Mouse (Mus musculus): ENCODE measurements around the gene Shank1.

The Shank1 gene

GRCm38 (mm10) chr7:44360792-44361301, 50.8 kb downstream of the Shank1 start:
- in situ Hi-C loops (cut with MboI, MseI), result no loop called here

DNA sequence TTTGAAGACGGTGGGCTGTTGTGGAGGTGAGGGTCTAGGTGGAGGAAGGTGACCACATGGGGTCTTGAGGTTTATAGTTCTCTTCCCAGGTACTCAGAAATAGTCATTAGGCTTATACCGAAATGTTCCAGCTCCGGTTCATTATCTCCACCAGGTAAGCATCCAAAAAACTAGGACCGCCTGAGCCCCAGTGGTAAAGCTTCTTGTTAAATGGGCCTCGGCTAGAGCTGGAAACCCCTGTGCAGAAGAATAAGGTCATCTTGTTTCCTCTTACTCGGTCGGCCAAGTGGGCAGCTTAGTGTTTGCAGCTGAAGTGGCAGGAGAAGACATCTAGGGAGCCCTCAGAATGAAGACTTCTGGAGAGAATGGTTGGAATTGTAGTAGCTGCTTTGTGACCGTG, 62.6 kb downstream of the Shank1 start:
- in situ Hi-C loops (cut with MboI, MseI), result no loop called here

DNA sequence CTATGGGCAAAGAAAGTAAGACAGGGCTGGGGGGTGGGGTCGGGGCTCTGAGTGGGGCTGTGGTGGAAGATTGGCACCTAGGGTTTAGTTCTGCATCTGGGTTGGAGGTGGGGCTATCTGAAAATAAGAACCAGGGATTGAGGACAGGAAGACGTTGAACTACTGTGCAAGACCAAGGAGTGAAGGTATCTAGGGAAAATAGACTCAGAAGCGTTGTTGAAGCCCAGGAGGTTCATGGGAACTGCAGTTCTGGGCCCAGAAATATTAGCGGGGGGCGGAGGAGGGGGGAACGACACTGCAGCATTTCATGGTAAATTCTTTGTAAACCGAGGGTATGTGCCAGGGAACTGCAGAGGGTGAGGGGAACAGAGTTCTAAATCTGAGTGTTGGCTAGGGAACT, 63.4 kb downstream of the Shank1 start:
- in situ Hi-C loops (cut with MboI, MseI), result no loop called here

DNA sequence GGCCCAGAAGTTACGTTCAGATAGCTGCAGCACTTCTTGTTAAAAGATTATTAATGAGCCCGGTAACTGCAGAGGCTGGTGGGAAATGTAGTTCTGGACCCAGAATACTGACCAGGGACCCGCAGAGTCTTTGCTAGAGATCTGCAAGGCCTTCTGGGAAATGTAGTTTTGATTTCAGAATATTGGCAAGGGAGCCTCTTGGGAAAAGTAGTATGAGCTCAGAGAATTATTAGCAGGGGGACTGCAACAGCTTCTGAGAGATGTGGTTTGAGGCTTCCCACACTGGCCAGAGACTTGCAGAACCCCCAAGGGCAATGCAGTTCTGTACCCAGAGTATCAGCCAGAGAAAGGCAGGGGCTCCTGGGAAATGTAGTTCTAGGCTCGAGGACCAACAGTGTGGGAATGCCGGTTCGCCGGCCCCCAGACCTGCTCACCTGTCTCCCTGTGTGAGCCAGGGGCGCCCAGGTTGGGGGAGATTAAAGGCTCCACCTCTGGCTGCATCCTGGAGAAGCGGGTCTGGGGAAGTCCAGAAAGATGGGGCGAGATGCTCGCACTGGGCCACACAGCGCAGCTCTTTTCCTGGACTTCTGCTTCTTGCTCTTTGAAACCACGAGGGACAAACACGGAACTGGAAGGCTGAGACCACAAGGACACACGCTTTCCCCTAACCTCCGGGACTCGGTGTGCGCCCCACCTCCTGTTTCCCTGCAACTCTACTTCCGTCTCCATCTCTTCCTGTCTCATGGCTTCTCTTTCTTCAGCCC, 64.0 kb downstream of the Shank1 start:
- in situ Hi-C loops (cut with MboI, MseI), result no loop called here

- in situ Hi-C loops (cut with MboI, MseI), result no loop called here
These were observed 64.7 kb downstream of the Shank1 start for GRCm38 (mm10) chr7:44374756-44375155.

DNA sequence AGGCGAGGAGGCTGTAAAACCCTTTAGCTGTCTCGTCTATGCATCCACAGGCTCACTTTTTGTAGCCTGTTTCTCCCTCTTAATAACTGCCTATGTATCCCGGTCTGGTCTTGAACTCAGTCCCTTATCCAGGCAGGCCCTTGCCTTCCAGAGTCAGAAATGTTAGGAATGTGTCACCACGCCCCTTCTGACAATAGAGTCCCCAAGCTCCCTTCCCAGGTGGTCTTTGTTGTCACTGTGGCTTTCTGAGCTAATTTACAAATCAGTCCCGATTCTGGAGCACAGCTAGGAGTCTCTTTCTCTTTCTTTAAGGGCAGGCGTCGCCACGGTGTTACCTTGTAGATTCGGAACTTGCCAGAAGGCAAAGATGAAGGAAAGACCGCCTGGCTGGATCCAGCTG, 65.2 kb downstream of the Shank1 start:
- in situ Hi-C loops (cut with MboI, MseI), result no loop called here

DNA sequence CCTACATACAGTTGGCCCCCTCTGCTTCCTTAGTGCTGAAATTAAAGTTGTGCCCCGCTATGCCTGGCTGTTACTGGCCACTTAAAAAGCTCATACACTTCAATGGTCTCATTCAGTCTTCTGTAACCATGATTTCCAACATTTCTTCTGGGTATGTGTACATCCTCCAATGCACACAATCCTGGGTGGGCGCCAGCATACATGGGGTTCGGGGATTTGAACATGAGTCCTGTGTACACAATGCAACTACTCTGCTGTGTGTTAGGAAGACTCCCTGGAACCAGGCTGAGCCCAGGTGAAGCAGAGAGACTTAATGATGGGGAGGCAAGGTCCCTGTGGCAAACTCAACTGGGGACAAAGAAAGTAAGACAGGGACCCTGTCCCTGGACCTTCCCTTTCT, 65.7 kb downstream of the Shank1 start:
- in situ Hi-C loops (cut with MboI, MseI), result no loop called here

- in situ Hi-C loops (cut with MboI, MseI), result no loop called here
These were observed 68.2 kb downstream of the Shank1 start for GRCm38 (mm10) chr7:44378290-44378689.

- in situ Hi-C loops (cut with MboI, MseI), result no loop called here
These were observed 72.5 kb downstream of the Shank1 start for GRCm38 (mm10) chr7:44382541-44382940.

DNA sequence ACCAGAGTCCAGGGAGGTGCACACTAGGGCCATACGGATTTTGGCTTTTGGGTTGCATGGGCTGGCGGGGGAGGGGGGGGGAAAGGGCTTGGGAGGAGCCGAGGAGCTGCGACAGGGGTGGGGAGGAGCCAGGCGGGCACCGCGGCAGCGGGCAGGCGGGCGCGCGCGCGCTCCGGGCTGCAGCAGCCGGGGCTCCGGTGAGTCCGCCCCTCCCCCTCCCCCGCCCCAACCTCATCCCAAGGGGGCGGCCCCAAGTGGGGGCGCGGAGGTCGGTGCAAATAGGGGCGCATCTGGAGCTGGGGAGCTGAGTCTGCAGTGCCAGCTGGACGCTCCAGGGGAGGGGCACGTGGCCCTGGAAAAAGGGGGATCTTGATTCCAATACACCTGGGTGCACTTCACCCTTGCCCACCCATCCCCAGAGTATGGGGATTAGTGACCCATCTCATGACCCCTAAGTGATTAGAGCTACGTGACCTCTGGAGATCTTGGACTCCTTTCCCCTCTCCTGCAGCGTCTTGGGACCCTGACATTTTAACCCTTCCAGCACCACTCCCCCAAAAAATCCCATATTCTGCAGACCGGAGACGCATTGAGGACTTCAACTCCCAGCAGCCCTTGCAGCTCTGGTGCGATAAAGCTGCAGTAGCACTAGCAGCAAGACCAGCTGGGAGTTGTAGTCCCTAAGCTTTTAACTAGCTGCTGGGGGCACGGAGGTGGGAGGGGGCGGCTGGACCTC, 74.1 kb downstream of the Shank1 start, which contains the start of gene Syt3:
Gene Syt3, plus strand, starts transcription at position 123 of the 736 bp plus-strand sequence.
- in situ Hi-C loops (cut with MboI, MseI), result no loop called here

DNA sequence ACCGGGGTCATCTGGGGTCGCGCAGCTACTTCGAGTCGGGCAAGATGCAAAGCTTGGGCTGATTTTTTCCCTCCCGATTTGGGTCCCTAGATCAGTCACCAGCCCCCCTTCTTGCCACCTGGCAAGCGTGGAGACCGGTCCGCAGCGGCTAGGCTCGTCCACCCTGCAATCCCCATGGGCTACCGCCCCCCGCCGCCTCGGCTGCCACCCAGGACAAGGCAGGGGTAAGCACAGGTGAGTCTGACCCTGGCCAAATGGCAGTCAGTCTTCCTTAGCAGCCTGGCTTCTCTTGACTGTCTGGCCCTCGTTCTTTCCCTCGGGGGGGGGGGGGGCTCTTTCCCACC, 74.6 kb downstream of the Shank1 start:
- in situ Hi-C loops (cut with MboI, MseI), result no loop called here

GRCm38 (mm10) chr7:44385720-44386119, 75.7 kb downstream of the Shank1 start, which contains the start of gene 1700008O03Rik:
1700008O03Rik (minus strand) TSS chr7:44385820.
- in situ Hi-C loops (cut with MboI, MseI), result no loop called here

GRCm38 (mm10) chr7:44391831-44392230, 81.8 kb downstream of the Shank1 start:
- in situ Hi-C loops (cut with MboI, MseI), result no loop called here

DNA sequence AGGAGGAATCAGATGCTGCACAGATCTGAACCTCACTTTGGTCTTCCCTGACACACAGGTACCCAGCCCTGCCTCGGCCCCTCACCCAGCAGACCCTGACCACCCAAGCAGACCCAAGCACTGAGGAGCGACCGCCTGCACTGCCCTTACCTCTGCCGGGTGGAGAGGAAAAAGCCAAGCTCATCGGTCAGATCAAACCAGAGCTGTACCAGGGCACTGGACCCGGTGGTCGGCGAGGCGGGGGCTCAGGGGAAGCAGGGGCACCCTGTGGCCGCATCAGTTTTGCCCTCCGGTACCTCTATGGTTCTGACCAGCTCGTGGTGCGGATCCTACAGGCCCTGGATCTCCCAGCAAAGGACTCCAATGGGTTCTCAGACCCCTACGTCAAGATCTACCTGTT, 82.3 kb downstream of the Shank1 start:
- in situ Hi-C loops (cut with MboI, MseI), result no loop called here

GRCm38 (mm10) chr7:44393284-44393683, 83.2 kb downstream of the Shank1 start:
- in situ Hi-C loops (cut with MboI, MseI), result no loop called here

DNA sequence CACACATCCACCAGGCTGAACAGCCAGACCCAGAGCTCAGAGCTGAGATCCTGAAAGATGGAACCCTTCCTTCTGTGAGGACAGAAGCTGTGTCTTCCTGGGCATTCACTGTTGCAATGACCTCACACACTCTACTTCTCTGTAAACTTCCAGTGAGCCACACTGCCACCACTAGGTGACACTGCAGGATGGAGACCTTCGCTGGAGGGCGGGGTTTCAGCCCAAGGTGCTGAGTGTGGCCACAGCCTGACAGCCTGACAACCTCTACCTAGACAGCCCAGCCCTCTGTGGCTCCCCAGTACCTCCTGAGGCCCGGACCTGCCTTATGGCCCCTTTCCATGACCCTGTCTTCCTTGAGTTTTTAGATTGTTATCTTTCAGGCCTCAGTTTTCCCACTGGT, 88.5 kb downstream of the Shank1 start:
- in situ Hi-C loops (cut with MboI, MseI), result no loop called here

- in situ Hi-C loops (cut with MboI, MseI), result loop anchor here (5.0 kb wide), 1 partner anchor 66 kb away; the partner anchor contains the start of genes Aspdh and Josd2
These were observed 91.6 kb downstream of the Shank1 start for GRCm38 (mm10) chr7:44401673-44402072.

- in situ Hi-C loops (cut with MboI, MseI), result no loop called here
These were observed 95.4 kb downstream of the Shank1 start for GRCm38 (mm10) chr7:44405346-44406014.

DNA sequence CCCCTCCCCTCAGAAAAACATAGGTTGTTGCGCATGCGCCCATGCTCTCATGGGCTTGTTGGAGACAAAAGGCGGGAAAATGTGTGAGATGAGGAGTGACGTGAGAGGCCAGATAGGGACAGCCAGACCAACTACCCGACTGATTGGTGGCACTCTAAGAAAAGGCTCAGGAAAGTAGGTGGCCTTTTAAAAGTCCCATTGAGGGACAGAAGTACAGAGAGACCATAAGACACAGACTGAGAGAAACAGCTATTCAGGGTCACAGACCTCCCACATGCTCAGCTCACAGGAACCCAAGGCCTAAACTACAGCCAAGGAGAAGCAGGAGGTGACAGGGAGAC, 95.9 kb downstream of the Shank1 start:
- in situ Hi-C loops (cut with MboI, MseI), result no loop called here

Measured in T-helper 2 cell (primary cell).